Mouse (Mus musculus) gastrocnemius, postnatal 14 days (tissue): ENCODE results near the gene Mogs. TPM values are rescaled to one million over a fixed set of nuclear protein-coding genes. Genes with fewer than 3 reads are reported as not detected.
"Not testable (repeated sequence)": the region's sequence is repeated elsewhere in the genome, so short reads cannot be mapped to it uniquely, and the experiment has no call there.

Experiments used
- DNase-seq: peaks from one replicate; pipeline ENCODE4 v3.0.0; 2021; ENCODE audit warnings: mixed read lengths
- intact Hi-C: fragments of 180-260 bp; cut with DNase I; formaldehyde crosslinking; loops from one replicate; pipeline ENCODE4 v1.15.1; 2025; ENCODE audit warnings: low total_unique reads
- total RNA-seq, 2 experiments: library from RNA; stranded (reverse); gene quantifications; 2 replicates each; pipeline ENCODE4 v1.2.3; 2021

Mogs gene
- total RNA-seq, 2 experiments from 2014 or later, result 6.8 to 8.8 TPM

DNA sequence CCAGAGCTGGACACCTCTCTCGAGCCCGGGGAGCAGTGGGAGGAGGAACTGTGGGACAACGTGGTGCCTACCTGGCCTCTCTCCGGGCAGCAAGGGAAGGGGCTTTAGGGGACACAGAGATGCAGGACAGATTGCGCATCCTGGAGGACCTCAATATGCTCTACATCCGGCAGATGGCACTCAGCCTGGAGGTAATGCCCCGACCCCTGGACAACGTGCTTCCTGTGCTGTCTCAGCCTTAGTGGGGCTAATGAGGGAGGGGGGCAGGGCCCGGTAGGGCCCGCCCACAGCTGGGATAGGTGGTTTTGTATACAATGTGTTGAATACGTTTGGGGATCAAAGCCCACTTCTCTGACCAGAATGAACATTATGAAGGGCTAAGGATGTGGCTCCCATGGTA is 22.8 kb downstream of the Mogs start:
- intact Hi-C loops, result no loop called here
- no peak for DNase-seq

DNA sequence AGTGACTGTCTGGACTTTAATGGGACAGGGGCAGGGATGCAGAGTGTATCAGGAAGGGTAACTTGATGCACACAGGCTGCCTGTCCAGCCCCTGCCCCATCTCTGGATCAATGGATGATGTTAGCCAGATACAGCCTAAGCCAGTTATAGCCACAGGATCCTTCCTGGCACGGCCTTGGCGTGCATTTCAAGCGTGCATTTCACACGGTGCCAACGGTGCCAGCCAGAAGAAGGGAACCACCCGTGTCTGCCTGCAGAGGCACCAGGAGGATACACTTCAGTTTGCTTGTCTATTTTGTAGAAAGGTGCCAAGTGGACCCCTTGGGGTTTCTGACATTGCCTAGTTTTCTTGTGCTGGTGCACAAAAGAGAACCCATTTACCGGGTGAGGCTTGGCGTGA is 24.7 kb downstream of the Mogs start:
- no peak for DNase-seq
- intact Hi-C loops, result no loop called here

DNA sequence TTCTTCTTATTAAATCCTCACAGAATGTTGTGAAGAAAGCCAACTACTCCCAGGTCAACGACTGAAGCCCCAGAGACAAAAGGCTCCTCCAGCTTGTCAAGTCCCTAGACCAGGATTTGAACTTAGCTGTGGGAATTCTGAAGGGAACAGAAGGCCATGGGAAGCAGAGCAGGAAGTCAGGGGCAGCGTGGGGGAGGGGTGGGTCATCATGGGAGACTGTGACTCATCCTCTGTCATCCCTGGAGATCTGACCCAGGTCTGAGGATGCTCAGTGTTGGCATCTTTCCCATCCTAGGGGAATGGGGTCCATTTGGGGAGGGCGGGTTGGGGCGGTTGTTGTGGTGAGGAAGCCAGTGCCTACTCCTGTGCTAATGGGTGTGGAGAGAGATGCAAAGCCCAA is 26.3 kb downstream of the Mogs start:
- DNase-seq, result peak; percentile 31
- intact Hi-C loops, result no loop called here

DNA sequence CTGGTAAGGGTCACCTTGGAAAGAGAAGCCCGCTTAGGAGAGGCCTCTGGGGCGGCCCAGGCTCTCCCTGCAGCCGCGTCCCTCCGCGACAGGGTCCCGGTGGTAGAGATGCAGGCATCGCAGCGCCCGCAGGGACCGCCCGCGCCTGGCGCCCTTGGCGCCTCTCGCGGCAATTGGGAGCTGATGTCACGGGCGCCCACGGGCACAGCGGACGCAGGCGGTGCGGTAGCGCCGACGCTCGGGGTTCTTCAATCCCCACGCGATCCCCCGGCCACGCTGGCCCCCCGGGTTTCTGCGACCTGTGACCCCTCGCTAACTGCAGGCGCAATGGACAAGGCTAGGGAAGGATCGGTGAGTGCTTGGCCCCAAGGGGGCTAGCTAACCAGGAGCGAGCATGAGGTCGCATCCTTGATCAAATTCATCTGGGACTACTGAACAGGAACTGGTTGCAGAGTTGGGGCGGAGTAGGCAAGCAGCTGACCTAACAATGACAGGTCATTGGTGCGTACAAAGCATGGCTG is 27.0 kb downstream of the Mogs start:
- no peak for DNase-seq
- intact Hi-C loops, result no loop called here

DNA sequence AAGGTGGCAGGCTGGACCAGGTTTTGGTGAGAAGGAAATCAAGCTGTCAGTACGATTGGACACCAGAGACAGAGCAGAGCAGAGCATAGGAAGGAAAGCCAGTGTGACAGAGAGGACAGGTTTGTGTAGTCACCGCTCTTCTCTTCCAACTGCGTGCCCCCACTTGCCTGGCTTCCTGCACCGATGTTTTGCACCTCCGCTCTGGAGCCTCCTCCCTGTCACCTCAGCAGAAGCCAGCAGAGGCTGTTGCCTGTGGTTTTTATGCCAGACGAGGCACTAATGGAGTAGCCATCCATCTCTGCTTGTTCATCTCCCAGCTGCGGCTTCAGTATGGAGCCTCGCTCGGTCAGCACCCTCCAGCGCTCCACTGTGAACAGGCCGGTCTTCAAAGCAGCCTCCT is 27.6 kb downstream of the Mogs start:
- DNase-seq, result no peak
- intact Hi-C loops, result no loop called here

DNA sequence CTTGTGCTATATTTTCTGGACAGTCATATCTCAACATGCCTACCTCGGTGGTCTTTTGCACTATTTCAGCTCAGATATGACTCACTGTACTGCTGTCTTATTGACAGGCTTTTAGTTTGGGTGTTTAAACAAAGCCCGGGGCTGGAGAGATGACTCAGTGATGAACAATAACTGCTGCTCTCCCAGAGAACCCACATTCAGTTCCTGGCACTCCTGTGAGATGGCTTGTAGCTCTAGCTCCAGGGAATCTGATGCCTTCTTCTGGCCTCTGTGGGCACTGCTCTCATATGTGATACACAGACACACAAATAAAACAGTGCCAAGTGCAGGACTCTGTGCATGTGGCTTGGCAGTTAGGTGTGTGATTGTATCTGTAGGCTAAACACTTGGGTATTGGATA is 29.9 kb downstream of the Mogs start:
- no peak for DNase-seq
- intact Hi-C loops, result no loop called here

DNA sequence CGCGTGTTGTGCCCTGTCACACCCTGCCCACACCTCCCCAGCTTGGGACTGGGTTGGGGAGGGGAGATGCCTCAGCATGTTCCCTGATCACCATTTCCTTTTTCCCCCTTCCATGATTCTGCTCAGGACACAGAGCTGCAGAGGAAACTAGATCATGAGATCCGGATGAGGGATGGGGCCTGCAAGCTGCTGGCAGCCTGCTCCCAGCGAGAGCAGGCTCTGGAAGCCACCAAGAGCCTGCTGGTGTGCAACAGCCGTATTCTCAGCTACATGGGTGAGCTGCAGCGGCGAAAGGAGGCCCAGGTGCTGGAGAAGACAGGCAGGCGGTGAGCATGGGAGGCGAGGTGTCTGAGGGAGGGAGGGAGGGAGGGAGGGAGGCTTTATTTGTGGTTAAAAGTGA is 30.5 kb downstream of the Mogs start:
- DNase-seq, result no peak
- intact Hi-C loops, result no loop called here

DNA sequence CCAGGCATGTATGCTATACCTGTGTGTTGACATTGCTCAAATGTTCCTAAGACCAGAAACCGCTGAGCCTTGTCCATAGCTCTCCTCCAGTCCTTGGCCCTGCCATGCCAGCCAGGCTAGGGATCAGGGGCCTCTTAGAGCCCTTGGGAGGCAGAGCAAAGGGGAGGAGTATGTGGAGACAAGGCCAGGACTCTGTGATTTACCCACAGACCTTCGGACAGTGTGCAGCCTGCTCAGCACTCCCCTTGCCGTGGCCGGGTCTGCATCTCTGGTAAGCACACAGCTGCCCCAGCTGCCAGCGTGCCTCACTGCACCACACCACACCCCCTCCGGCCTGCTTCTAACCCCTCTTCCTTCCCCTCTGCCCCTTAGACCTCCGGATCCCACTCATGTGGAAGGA is 32.0 kb downstream of the Mogs start:
- no peak for DNase-seq
- intact Hi-C loops, result no loop called here

DNA sequence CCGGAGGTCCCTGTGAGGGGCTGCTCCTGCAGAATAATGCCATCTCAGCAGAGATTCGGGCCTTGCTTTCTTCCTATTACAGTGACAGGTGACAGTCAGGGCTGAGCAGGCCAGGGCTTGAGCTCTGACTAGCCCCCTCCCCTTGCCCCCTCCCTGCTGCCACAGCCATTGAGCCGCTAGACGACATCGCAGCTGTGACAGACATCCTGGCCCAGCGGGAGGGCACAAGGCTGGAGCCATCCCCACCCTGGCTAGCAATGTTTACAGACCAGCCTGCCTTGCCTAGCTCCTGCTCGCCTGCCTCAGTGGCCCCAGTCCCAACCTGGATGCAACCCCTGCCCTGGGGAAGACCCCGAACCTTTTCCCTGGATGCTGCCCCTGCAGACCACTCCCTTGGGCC is 36.4 kb downstream of the Mogs start:
- intact Hi-C loops, result no loop called here

DNA sequence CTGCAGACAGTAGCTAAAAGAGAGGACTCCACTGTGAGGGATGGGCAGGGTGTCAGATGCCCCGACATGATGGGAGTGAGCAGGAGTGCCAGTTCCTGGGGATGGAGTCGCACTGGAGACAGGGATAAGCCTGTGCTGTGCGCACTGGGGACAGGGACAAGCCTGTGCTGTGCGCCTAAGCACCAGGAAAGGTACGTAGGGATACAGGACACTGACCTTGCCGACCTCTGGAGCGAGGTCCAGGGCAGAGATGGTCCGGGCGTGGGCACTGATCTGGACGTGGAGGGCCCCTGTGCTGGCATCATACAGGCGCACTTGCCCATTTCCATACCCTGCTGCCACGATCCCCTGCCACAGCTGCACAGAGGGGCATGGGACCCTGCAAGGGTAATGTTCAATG is 37.7 kb downstream of the Mogs start:
- intact Hi-C loops, result no loop called here

More for the DNA sequence above, 36.4 kb downstream of the Mogs start:
- DNase-seq, result no peak

DNA sequence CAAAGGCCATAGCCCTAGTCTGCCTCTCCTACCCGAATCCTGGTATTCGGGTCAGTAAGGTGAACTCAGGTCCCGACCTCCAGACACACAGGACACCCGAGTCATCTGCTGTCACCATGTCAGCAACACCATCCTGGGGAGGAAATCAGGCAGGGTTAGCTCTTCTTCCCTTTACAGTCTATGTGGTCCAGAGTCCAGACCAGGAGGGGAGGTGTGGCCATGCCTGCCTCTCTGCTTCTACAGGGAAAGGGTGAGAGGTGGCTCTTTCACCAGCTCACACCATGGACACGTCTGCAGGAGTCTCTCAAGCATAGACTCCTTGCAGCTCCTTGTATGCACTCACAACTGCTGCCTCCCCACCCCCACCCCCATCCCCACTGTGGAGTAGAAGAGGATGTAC is 38.2 kb downstream of the Mogs start:
- no peak for DNase-seq
- intact Hi-C loops, result no loop called here

More for the DNA sequence above, 37.7 kb downstream of the Mogs start:
- DNase-seq, result no peak

DNA sequence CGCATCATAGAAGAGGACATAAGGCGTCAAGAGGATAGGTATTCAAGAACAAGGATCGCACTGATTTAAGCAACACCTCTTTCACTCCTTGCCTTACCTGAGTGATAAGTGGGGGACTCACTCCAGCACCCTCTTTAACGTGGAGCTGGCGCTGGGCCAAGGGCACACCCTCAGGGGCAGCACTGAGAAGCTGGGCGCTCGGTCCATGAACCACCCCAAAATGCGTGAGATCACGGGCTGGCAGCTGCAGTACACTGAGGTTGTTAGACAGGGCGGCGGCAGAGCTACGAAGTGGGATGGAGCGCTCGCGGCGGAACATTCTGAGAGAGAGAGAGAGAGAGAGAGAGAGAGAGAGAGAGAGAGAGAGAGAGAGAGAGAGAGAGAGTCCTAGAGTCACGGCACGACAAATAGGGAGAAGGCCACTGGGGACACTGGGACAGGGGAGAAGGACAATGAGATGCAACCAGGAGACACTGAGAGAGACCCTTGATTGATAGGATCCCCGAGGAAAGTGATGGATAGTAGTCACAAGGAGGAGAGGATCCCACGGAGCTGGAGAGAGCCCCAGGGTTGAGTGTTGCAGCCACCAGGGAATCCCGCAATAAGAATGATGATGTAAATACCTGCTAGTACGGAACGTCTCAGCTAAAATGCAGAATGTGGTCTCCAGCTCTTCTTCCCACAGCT is 40.4 kb downstream of the Mogs start:
- DNase-seq, result no peak
- intact Hi-C loops, result no loop called here

DNA sequence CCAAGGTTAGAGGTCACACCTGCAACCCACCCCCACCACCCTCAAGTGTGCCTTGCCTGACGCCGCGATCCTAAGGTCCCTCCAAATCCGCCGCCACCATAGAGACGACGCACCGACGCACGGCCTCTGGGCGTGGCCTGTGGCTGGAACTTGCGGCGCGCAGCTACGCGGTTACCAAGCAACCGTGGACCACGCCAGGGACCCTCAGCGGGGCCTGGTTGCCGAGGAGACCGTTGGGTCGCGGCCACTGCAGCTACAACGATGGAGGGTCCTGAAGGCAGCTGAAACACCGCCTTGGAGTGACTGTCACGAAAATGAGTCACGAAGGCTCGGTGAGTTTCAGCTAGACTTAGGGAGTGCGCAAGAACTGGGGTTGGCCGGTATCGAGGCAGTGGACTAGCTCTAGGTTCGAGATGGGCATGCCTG is 41.0 kb downstream of the Mogs start, which contains the start of the genes Wdr54 and 1700003E16Rik:
Wdr54 (minus strand) TSS at position 139 of the 426 bp plus-strand sequence.
1700003E16Rik (plus strand) TSS at position 146 of the 426 bp plus-strand sequence.
- intact Hi-C loops, result no loop called here

DNA sequence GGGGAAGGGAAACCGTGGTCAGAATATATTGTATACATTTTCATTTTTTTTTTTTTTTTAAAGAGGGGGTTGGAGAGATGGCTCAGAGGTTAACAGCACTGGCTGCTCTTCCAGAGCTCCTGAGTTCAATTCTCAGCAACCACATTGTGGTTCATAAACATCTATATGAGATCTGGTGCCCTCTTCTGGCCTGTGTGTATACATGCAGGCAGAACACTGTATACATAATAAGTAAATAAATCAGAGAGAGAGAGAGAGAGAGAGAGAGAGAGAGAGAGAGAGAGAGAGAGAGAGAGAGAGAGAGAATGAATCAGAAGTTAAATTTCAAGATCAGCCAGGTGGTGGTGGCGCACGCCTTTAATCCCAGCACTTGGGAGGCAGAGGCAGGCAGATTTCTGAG is 44.2 kb downstream of the Mogs start:
- DNase-seq, intact Hi-C loops: not testable (repeated sequence)

More for the DNA sequence above, 41.0 kb downstream of the Mogs start, which contains the start of the genes Wdr54 and 1700003E16Rik:
- peak; percentile 54 for DNase-seq

DNA sequence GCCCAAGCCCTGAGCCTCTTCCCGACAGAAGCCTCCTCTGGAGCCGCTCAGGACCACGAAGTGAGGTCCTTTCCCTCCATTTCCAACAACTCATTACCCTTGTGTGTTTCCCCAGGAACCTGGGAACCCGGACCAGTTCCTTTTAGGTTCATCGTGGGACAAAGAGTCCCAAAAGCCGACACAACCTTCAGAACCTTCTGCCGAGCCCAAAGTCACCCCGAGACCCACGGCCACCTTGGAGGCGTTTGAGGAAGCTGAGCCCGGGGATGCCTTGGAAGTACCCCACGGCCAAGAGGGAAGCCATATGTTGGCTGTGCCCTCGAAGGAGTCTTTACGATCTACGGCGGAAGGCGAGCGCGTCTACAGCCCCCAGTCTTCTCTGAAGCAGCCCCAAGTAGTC is 46.1 kb downstream of the Mogs start:
- DNase-seq, result no peak
- intact Hi-C loops, result loop anchor here (5.0 kb wide), 1 partner anchor 44 kb away; the partner anchor contains the start of gene Mogs

DNA sequence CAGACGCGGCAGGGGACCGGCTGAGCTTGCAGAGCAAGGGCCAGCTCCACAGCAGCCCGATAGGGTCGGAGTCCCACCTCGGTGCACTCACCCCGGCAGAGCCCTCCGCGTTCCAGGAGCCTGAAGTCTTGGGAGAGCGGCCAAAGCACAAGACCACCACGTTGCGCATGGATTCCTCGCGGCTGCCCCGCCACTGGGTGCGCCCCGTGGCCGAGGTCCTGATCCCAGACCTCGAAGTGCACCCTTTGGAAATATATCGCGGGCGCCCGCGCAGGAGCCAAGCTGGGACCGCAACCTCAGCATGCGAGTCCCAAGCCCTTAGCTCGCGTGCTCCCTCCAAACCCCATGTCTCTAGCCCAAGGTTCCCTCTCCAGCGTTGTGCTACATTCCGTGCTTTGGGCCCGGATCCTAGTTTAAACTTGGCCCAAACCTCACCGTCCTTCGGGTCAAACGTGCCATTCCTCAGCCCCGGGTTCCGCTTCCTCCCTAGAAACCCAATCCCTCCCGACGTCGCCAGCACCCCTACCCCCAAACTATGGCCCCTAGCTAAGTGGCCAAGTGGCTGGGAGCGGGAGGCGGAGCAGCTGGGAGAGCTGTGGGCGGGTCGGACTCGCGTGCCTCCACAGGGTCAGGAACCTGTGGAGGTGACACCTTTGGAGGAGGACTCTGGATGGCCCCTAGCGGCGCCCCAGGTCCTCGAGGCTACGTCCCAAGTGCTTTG is 46.8 kb downstream of the Mogs start:
- peak; percentile 53 for DNase-seq
- intact Hi-C loops, result loop anchor here (5.0 kb wide), 1 partner anchor 45 kb away; the partner anchor contains the start of gene Mogs

DNA sequence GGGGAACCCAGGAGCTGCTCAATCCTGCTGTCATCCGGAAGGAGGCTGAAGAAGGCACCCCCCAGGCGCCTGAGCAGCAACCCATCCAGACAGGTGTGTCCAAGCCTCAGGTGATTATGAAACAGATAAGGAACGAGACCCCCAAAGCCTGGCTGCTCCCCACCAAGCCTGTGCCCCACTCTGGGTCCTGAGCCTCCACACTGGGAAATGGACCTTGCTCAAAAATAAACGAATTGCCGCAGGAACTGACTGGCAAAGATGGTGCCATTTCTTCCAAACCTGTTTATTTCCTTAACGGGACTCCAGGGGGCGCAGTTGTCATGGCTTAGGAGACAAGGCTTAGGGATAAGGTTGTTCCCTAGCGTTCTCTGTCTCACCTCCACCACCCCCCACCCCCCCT is 47.4 kb downstream of the Mogs start:
- DNase-seq, result peak; percentile 54
- intact Hi-C loops, result loop anchor here (5.0 kb wide), 1 partner anchor 45 kb away; the partner anchor contains the start of gene Mogs

DNA sequence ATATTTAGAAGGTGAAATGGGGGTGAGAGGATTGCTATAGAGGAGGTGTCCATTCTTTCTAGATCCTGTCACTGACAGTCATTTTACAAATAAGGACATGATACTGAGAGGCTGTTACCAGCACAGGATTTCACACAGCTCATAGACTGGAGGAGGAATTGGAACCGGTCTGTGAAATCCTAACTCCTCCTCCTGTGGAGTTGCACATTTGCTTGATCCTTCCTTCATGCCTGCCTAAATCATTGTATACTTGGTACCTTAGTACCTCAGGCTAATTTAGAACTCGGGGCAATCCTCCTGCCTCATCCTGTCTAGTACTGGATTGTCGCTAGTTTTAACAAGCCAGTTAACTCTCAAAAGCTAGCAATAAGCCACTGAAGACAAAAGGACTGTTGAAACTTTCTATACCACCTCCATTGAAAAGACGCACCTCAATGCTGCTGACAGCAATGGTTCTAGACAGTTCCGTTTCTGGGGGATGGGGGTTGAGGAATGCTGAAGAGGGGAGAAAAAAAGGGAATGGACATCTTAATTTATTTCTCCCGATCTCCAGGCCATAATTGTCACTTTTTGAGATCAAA is 49.8 kb downstream of the Mogs start:
- DNase-seq, result no peak
- intact Hi-C loops, result no loop called here

DNA sequence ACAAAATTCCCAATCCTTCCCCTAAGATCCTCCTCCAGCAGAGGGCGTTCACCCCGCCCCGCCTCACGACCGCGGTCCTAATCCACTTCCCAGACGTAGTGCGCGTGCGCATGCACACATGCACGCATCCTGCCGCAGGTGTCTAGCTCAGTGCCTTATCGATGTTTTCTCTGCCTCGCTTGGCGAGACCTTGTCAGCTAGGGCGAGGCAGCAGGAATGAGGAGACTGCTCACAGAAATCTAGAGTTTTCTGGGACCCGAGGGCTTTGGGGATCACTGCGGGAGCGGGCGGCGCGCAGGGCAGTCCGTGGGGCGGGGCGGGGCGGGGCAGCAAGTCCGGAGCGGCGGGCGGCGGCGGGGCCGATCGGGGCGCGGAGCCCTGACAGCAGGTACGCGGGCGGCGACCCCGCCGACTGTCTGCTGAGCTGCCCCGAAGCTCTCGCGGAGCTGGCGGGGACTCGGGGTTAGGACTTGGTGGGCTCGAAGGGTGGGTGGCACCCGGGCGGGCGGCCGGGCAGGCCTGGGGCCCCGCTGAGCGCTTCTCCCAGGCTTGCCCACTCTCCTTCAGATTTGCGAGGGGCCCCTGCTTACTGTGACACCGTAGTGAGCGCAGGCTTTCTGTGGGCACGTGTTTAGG is 50.4 kb downstream of the Mogs start, which contains the start of gene Dctn1:
Dctn1 (plus strand) TSS at position 314 of the 636 bp plus-strand sequence.
- intact Hi-C loops, result no loop called here

DNA sequence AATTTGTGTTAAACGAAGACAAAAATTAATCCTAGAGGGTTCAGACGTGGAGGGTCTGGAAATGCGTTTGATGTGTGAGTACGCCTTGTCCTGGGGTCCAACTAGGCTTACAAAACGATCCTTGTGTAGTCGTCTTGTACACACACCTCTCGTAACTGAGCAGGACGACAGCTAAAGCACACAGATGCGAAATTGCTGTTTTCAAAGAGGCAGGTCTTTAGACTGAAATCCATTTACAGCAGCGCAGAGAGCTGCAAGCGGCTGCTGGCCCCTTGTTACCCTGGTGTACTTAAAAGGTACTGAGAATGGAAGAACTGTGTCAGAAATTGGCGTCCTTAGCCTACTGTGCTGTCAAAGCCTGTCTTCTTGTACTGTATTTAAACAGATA is 50.9 kb downstream of the Mogs start:
- intact Hi-C loops, result no loop called here
- no peak for DNase-seq

More for the DNA sequence above, 50.4 kb downstream of the Mogs start, which contains the start of gene Dctn1:
- DNase-seq, result peak; percentile 95
